Mouse (Mus musculus): ENCODE results near the gene Enpp1.

GRCm38 (mm10) chr10:24716232-24716631, 4.3 kb upstream of the Enpp1 start:
- no peak for TF ChIP-seq CTCF (IDR thresholded peaks at IDR 0.05; ENCODE audit: low read depth, low read length)
- no peak for TF ChIP-seq EP300 (IDR thresholded peaks at IDR 0.05; ENCODE audit: insufficient read depth, low read depth, low read length)

Measured in ES-Bruce4 (cell line).